Mouse (Mus musculus): ENCODE measurements around the gene Unc5b. TPM values are rescaled to one million over a fixed set of nuclear protein-coding genes. Genes with fewer than 3 reads are reported as not detected.

The Unc5b gene
- not detected in 4 replicates for total RNA-seq (2023; ENCODE audit: inconsistent age)

GRCm38 (mm10) chr10:60831379-60831778 is at the start of gene Unc5b:
Unc5b (minus strand) TSS chr10:60831581.

GRCm38 (mm10) chr10:60752040-60753020 is 79.1 kb downstream of the Unc5b start, which contains the start of gene Slc29a3:
Slc29a3 (minus strand) TSS chr10:60752794.

Other genes starting within 250 kb of the Unc5b start
- 0.13 to 1.5 TPM (median 1.0 TPM) in 3 of 4 replicates, not detected in the other for gene Cdh23, start 135.1 kb downstream of the Unc5b start, total RNA-seq (2023; ENCODE audit: inconsistent age)
- gene Slc29a3, start 78.8 kb downstream of the Unc5b start, total RNA-seq (2023; ENCODE audit: inconsistent age): 23.2 to 25.7 TPM (median 25.2 TPM) in 4 replicates

All from B cell, adult (primary cell).